In the genomic region with DNA sequence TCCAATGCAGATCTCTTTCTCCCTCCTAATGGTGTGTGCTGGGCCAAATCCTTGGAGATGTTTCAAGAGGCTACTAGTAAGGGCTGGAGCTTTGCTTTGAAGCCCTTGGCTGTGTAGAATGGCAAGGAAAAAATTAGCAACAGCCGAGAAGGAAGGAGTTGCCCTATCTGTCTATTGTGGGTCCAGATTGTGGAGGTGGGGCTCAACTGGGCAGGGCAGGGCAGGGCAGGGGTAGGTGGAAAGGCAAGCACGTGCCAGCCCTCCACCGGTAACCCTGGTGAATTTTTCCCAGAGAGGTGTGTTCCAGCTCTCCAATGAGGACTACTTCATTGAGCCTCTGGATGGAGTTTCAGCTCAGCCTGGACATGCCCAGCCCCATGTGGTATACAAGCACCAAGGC, we compare ENCODE assay signal across 24 mouse cellular contexts. TPM values are rescaled to one million over a fixed set of nuclear protein-coding genes. Genes with fewer than 3 reads are reported as not detected.
"Had no signal": no experiment of that assay in that cellular context is flagged by ENCODE, and none has a peak within 500 bp of the region (broad histone marks: within the 10 kb centered on the region; RNA-seq: fewer than 3 reads in every experiment).

No protein-coding gene starts in this region.

- H3K9ac ChIP-seq: limb, embryonic 13.5 days; liver, embryonic 13.5 days; midbrain, embryonic 12.5 days; neural tube, embryonic 13.5 days had no signal

- ATAC-seq: intestine, embryonic 16.5 days; midbrain, embryonic 16.5 days had no signal

- H3K4me1 ChIP-seq: limb, embryonic 10.5 days; limb, embryonic 13.5 days; liver, embryonic 13.5 days; midbrain, embryonic 12.5 days; neural tube, embryonic 13.5 days had no signal

- H3K4me3 ChIP-seq: limb, embryonic 10.5 days; limb, embryonic 13.5 days; liver, embryonic 13.5 days; midbrain, embryonic 12.5 days; myocyte; neural tube, embryonic 13.5 days had no signal

- H3K27ac ChIP-seq: limb, embryonic 10.5 days; limb, embryonic 13.5 days; liver, embryonic 13.5 days; midbrain, embryonic 12.5 days; neural tube, embryonic 13.5 days had no signal

- DNase-seq: kidney, adult 18-20 months; kidney, adult 9 months; kidney, postnatal 14 days; kidney, postnatal 4 days; liver; liver, embryonic 13.5 days; lung, adult 2 months; lung, postnatal 14 days; lung, postnatal 4 days; retina, postnatal 1 day; right cerebral cortex, postnatal 25 days; spleen, adult 18-20 months; thymus, postnatal 36 days had no signal

- H3K27me3 ChIP-seq: limb, embryonic 13.5 days; liver, embryonic 13.5 days; midbrain, embryonic 12.5 days; neural tube, embryonic 13.5 days had no signal

- H3K9me3 ChIP-seq: limb, embryonic 10.5 days; liver, embryonic 13.5 days; midbrain, embryonic 12.5 days; neural tube, embryonic 13.5 days had no signal

- H3K4me2 ChIP-seq: limb, embryonic 13.5 days; liver, embryonic 13.5 days; midbrain, embryonic 12.5 days; neural tube, embryonic 13.5 days had no signal

- H3K36me3 ChIP-seq: liver, embryonic 13.5 days had no signal

RNA-seq across cellular contexts. Expression of a gene that starts 10.5 kb away (rescaled TPM):
- total RNA-seq: megakaryocyte progenitor cell, adult 5-6 weeks; megakaryocyte-erythroid progenitor cell, adult 5-6 weeks; monocyte, adult 5-6 weeks; neutrophil, adult 5-6 weeks had no signal
